Mouse (Mus musculus) telencephalon, adult 2 months (tissue): ENCODE results near the gene Rnaset2b.
"Not testable (repeated sequence)": the region's sequence is repeated elsewhere in the genome, so short reads cannot be mapped to it uniquely, and the experiment has no call there.

Experiments
- DNase-seq: peaks from one replicate; pipeline ENCODE4 v3.0.0-alpha.2; 2011; ENCODE audit warnings: low read depth, low spot score

Rnaset2b gene

DNA sequence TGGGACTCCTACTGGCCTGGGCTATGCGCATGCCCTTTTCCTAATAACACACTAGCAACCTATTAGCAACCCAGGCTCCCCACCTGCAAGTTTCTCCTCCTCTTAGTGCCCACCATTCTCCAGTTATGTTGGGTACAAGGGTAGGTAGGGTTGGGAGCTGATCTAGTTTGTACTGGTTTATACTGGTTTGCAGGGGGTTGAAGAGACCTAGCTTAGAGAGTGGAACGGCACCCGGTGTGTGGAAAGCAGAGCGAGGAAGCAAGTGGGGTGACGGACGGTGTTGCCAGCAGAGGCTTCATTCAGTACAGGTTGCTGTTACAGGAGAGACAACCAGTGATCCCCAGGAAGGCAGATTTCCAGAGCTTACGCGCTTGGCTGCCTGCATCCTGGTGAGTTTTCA, at the start of gene Rnaset2b:
TSS of gene Rnaset2b (plus strand) at position 301 of the 400 bp plus-strand sequence.
- DNase-seq: not testable (repeated sequence)

DNA sequence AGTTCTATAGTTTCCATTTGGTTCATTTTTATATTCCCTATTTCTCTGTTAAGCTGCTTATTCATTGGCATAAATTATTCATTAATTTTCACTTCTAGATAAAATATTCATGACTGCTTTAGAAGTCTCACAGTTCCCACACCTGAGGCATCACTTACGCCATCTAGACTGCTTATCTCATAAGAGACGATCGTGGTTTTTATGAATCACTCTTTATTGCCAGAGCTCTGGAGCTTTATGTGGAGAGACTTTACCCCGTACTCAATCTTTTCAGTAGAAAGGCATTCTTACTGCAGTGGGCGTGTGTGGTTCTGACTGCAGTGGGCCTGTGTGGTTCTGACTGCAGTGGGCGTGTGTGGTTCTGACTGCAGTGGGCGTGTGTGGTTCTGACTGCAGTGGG, 38.8 kb upstream of the Rnaset2b start:
- not testable (repeated sequence) for DNase-seq

DNA sequence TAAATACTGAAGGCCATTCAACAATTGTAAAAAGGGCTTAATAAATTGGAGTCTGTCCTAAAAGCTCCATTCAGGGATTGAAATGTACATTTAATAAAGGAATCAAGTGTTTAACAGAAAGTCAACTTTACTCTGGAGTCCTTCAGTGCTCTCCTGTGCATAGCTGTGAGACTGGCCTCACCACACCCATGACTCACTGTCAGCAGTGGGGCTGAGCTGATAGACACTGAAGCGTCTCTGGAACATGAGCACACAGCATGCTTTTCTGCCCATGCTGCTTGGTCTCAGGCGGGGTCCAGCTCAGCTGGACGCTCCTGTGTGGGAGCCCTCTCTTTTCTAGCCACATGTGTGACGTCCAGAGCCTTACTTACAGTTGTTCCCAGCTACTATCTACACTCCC, 27.9 kb upstream of the Rnaset2b start:
- DNase-seq: not testable (repeated sequence)

DNA sequence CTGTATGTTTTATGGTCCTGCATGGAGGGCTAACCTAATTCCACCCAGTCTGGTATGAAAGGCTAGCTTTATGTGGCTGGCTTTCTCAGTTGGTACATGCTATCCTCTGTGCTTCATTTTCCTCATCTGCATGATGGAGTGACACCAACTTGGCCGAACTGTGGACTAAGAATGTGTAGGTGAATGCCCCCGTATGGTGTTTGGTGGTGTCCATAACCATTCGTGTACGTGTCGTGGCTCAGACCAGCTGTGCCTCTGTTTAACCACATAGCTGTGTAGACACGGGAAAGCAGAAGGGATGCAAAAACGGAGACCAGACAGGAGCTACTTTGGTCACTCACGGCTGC, 22.8 kb upstream of the Rnaset2b start:
- not testable (repeated sequence) for DNase-seq

DNA sequence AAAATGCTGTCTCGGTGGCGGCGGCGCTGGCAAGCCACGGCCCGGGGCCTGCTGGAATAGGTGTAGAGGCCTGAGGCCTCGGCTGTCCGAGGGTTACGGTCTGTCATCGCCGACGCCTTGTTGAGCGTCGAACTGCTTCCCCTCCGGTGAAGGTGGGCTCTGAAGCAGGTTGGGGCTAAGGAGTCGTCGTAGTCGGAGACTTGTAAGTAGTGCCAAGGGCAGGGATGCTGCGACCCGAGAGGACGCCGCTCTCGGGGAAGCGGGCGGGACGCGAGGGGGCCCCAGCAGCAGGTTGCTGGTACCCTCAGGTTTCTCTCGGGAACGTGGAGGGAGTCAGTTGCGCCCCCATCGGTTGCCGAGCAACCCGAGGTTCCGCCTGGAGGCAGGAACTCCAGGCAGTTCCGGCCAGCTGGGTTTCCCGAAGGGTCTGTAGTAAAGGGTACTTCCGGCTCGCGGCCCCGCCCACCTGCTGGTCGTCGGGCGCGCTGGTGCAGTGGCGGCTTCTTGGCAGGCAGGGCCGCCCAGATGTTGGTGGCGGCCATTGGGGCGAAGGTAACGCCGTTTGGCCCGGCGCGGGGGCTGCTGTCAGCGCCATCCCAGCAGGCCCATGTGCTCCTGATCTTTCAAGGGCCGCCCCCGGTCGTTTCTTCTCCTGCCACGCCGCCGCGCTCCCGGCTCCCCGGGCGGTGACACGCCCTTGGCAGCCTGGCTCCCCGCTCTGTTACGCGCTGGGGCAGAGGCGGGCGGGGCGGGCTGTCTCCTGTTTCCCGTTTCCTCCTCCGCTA, 22.3 kb upstream of the Rnaset2b start, which contains the start of gene Rsph3b:
TSS of gene Rsph3b (minus strand) at position 699 of the 785 bp plus-strand sequence.
- peak; percentile 51 for DNase-seq

DNA sequence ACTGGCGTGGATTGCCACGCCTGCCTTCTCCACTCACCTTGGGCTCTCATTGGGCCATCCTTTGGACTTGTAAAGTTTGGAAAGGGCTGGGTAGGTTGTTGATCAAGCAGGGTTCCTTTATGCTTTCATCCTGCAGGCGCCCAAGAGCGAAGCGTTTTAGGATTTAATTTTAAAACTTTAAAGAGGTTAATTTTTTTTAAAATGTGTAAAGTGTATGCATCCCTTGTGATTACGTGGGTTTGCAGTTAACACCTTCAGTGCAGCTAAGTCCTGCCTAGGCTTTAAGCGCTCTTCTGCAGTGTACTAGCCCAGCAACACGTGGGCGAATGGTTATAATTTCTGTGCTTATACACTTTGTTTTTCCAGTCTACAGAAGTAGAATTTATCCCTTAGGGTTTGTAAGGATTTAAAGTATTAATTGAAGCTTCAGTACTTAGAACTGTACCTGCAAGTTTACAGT, 21.6 kb upstream of the Rnaset2b start:
- peak; percentile 38 for DNase-seq

DNA sequence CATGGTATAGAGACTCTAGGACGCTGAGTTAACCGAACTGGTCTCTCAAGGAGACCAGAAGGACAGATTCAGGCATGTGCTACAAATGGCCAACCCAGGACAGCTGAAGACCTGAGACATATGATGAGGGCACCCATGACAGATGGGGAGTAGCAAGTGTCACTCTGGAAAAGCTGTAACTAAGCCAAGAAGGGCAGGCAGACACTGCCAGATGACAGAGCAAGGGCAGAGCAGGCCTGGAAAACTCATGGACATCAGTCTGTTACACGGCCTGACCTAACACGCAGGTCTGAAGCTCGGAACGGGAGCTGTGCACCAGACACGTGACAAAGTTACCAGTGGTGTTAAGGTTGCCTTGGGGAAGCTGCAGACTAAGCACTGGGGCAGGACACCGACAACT, 11.6 kb upstream of the Rnaset2b start:
- not testable (repeated sequence) for DNase-seq

DNA sequence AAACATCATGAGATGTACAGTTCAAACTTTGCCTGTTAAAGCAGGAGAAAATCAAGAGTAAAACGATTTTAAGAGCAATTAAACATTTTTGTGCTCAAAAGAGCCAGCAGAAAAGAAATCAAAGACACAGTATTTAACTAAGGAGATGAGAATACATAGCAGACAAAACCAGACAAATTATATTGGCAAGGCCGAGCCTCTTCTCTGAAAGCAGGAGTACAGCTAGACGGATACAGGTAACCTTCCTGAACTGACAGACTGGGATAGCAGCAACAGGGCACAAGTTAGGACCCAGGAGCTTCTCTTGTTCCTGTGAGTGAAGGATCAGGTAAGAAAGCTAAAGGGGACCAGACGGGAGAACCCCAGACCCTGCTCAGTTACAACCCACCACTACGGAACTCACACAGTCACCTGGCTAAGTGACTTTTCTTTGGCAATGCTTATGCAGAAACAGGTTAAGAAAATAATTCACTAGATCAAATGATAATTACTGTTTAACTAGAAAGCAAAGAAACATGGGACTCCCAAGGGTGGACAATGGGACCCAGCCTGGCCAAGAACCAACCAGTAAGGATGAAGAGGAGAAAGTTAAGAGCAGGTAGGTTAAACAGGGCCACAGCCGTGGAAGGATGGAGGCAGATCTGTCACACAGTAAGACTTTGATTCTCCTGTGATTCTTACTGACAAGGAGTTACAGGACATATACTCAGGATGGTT, 10.7 kb upstream of the Rnaset2b start:
- DNase-seq: not testable (repeated sequence)

DNA sequence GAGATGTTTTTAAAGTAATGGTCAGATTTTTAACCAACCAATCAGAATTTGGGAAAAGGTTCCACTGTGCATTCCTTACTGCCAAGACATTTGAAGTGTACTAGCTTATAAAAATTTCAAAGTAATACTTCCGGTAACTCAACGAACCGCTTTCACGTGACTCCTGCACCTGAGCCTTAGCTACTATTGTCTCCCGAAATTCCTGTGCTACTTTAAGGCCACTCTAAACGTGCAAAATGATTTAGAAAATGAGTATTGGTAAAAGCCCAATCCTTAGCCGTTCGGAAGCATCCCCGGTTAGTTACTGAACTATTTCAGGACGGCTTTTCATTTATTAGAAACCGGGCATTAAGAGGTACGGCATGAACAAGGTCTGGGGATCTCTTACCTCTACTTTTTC, 10.1 kb upstream of the Rnaset2b start:
- not testable (repeated sequence) for DNase-seq

DNA sequence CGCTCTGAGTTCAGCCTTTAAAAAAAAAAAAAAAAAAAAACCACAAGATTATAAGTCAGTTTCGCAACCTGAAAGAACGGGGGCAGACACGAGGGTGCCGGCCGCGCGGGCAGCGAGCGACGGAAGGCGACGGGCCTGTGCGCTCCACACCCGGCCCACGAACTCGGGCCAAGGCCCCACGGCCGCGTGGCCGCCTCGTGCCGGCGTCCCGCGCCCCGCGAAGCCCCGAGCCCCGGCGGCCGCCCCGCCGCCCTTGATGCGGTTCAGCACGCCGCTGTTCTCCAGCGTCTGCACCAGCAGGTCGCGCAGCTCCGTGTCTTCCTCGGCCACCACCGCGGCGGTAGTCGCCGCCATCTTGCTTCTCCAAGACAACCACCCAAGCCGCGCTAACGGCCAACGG, 9.7 kb upstream of the Rnaset2b start, which contains the start of gene Tagap1:
TSS of gene Tagap1 (minus strand) at position 381 of the 400 bp plus-strand sequence.
- not testable (repeated sequence) for DNase-seq

DNA sequence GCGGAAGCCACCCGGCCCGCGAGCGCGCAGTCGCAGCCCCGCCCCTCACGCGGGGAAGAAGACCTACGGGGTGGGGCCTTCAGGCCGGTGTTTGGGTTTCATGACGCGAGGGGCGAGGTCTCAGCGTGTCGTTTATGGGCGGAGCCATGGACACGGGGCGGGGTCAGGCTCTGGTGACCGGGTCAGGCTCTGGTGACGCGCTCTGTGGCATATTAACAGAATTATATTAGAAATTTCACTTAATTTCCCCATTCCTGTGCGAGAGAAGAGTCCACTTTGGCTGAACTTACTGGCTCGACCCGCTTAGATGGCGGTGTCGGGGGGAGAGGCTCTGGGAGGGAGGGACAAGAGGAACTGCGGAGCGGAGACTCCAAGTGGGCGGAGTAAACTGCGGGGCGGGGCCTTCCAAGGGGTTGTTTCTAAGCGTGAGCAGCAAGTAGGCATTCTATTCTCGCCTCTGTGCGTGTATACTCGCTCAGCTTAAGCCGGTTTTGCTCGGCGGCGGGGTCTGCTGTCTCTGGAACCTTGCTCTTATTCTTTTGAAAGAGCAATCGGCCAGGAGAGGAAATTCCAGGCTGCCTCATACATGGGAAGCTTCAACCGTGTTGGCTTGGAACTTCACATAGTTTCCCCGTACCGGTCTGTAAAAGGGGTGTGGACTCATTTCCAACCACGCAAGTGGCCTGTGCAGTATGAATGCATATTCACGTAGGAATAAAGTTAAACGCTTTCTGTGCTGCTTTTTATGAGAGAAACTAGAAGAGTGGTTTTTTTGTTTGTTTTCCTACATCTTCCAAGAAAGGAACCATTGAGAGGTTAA, 9.0 kb upstream of the Rnaset2b start:
- not testable (repeated sequence) for DNase-seq

DNA sequence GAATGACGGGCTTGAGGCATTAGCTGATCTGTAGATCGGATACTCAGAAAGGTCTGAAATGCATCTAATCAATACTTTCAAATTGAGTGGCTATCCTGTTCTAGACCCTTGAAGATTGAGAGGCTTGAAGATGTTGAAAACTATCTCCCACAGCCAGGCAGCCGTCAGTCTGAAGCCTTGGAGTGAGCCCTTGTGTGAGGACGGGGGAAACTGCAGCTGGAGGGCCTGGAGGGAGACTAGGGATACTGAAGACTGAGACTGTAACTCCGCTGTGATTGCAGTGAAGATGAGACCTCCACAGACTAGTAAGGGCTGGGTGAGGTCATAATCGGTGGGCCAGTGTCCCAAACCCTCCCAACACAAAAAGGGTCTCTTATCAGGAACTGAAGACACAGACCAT, 8.1 kb upstream of the Rnaset2b start:
- not testable (repeated sequence) for DNase-seq

DNA sequence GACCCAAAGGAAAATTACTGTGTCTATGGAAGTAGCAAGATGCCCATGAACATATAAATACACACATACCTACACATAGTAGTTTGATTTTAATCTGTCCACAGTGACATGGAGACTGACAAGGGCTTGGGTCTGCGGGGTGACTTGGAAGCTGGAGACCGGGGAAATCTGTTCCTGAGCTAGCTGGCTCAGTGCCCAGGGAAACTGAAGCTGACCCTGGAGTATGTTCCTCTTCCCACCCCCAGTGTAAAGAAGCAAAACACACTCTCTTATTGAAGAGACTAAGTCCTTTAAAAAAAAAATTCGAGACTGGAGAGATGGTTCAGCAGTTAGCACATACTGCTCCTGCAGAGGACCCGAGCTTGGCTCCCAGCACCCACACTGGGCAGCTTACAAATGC, 7.5 kb upstream of the Rnaset2b start:
- not testable (repeated sequence) for DNase-seq

DNA sequence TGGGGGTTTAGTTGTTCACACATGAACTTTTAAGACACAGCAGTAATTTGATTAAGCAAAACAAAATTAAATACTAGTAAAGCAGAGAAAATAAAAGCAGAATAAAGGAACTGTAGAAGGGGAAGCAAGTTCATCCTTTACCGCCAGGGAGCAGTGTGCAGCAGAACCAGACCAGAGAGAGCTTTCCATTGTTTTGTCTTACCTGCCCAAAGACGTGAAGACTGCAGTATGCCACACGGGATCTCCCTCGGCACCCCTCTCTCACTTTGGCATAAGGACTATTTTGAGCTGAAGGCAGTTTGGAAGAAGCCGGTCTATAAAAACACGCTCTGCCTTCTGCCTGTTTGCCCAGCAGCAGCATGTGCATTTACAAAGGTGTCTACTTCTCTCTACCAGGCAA, 5.1 kb upstream of the Rnaset2b start:
- DNase-seq: not testable (repeated sequence)

DNA sequence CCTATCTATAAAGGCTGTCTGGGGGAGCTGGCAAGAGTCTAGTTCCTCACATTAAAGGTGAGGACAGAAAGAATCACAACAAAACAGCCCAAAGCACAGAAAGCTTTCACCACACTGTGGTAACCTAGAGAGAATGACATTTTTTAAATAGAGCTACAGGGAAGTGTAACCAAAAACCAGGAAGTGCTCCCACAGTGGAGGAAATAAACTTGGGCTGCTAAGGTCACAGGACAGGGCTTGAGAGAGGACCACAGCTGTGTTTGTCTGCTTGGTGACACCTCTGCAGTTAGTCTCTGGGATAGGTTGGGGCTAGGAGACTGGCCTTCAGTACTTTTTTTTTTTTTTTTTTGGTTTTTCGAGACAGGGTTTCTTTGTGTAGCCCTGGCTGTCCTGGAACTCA, 2.8 kb upstream of the Rnaset2b start:
- DNase-seq: not testable (repeated sequence)

DNA sequence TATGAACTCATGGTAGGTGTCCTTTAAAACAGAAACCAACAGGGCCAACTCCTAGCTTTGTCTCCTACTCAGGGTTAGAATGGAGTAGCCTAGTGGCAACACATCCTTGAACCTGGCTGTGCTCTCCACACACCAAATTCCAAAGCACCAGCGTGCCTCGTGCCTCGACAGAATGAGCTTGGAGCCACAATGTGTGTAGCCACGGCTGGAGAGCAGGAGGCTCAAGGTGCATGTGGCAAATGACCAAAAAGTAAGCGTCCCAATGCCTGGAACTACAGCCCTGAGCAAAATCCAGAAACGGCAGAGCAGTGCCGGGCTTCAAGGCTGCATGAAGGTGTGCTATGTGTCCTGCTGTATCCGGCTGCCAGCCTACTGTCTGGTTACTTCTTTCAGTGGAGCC, 804 bp downstream of the Rnaset2b start:
- DNase-seq: not testable (repeated sequence)

DNA sequence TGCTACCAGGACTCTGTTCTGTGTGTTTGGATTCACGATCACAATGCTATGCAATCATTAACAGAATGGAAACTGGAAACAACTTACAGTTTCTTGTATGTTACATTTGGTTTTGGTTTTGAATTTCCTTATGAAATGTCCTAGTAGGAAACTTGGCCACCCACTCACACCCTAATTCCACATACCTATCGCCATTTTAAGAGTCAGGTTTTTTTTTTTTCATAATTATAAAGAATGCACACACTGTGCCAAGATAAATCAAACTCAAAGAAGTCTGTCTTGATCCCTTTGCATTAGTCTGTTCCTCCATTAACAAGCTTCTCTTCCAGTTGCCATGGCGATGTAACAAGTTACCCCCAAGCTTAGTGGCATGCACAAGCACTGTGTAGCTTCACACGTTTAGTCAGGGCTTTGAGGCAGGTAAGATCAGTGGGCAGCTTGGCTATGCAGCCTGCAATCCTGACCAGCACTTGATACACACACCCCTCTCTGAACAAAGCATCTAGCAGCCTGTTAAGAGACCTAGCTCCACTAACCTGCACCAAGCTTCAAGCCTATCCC, 2.5 kb downstream of the Rnaset2b start:
- not testable (repeated sequence) for DNase-seq

DNA sequence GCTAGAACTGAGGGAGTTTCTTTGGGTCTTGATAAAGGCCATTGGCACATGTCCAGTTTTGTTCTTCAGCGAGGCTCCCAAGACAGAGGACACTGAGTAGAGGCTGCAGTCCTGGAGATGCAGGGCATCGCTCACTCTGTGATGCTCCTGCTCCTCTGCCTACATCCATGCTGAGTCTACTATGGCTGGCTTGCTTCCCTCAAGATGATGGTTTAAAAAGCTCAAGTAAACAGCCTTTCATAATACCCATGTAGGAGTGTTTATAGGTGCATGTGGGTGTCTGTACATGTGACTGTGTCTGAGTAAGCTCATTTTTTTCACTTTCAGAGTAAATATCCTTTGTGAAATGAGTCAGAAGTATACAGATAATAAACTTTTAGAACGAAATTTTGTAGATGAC, 4.6 kb downstream of the Rnaset2b start:
- not testable (repeated sequence) for DNase-seq

DNA sequence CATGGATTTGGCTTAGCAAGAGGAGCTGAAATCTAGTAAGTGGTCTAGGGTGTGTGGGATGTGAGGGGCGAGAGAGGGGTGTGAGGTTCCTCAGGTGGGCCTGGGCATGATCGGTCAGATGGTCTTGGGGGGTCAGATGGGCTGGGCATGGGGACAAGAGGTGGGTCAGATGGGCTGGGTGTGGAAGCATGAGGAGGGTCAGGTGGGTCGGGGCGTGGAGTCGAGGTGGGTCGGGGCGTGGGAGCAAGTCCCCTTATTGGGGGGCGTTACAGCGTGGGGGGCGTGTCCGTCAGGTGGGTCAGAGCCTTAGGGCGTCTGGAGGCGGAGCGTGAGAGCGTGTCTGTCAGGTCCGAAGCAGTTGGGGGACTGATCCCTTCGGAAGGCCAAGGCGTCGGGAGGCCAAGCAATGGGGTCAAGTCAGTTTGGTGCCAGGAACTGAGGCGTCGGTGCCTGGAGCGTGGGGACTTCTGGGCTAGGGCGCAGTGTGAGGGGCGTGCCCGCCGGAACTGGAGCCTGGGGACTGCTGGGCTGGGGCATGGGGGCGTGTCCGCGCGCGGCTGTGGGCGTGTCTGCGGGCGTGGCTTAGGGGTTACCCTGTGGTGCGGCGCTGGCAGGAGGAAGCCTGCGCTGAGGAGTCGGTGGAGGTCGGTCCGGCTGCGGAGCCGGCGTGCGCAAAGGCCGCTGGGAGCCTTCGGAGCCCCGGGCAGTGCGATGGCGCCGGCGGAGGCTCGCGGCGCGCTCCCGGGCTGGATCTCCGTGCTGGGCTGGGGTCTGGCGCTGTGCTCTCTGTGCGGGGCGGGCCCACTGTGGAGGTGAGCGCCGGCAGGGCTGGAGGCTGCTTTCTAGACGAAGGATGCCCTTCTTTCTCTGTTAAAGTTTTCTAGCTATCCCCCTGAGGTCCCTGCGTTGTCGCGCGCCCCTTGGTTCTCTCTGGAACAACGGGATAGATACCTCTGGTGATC, 8.1 kb downstream of the Rnaset2b start, which contains the start of gene Gm49721:
TSS of gene Gm49721 (plus strand) at position 618 of the 962 bp plus-strand sequence.
- not testable (repeated sequence) for DNase-seq

DNA sequence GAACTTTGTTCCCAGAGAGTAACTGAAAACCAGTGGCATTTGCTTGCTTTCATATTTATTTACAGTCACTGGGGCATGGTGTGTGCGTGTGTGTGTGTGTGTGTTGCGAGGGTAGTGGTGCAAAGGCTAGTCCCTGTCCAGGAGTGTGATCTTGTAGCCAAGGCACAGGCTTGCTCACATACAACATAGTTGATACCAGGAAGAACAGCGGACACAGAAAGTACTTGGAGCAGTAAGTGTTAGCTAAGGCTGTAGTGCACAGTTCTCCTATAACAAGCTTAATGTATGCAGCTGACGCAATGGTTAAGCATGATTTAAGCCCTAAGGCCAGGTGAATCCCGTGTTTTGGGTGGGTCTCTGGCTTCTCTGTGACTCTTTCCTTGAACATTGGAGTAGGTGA, 8.9 kb downstream of the Rnaset2b start:
- not testable (repeated sequence) for DNase-seq
